Mouse (Mus musculus) heart, adult 2 months (tissue): ENCODE data around the gene 4930402H24Rik.

ENCODE experiments used
- CTCF ChIP-seq: fragments of 200-600 bp; IDR thresholded peaks from 2 replicates; pipeline ENCODE4 v1.8.1; 2022; ENCODE audit warnings: antibody characterized with exemption, mild to moderate bottlenecking, moderate library complexity
- EP300 ChIP-seq: fragments of 200-500 bp; IDR thresholded peaks from 2 replicates; pipeline ENCODE4 v1.6.1; 2011; ENCODE audit warnings: low read depth, low read length, control low read depth; ENCODE audit not compliant: insufficient read depth
- POLR2A ChIP-seq: fragments of 200-500 bp; IDR thresholded peaks from 2 replicates; pipeline ENCODE4 v1.6.1; 2011; ENCODE audit warnings: mild to moderate bottlenecking, low read depth, low read length, control low read depth; ENCODE audit not compliant: insufficient read depth

GRCm38 (mm10) chr2:130685426-130685825, 220.8 kb downstream of the 4930402H24Rik start:
- TF ChIP-seq POLR2A (no peak), CTCF (no peak), EP300 (no peak)
